Mouse (Mus musculus) urinary bladder, postnatal 25 days (tissue): ENCODE results near the gene AU015836.
"Not testable (repeated sequence)": the region's sequence is repeated elsewhere in the genome, so short reads cannot be mapped to it uniquely, and the experiment has no call there.

Experiments
- DNase-seq: peaks from one replicate; pipeline ENCODE4 v3.0.0; 2022; ENCODE audit warnings: low spot score

The AU015836 gene

GRCm38 (mm10) chrX:93968444-93968843 is at the start of gene AU015836:
AU015836 (plus strand) TSS chrX:93968659.
- DNase-seq = no peak

- no peak for DNase-seq
Observed at GRCm38 (mm10) chrX:93919017-93919416, 49.4 kb upstream of the AU015836 start.

GRCm38 (mm10) chrX:93928379-93928778 is 40.1 kb upstream of the AU015836 start:
- DNase-seq = no peak

GRCm38 (mm10) chrX:93928794-93929193 is 39.7 kb upstream of the AU015836 start:
- no peak for DNase-seq

GRCm38 (mm10) chrX:93931694-93932093 is 36.8 kb upstream of the AU015836 start:
- no peak for DNase-seq

- DNase-seq = no peak
Observed at GRCm38 (mm10) chrX:93956727-93957126, 11.7 kb upstream of the AU015836 start.

GRCm38 (mm10) chrX:93958502-93958901 is 10.0 kb upstream of the AU015836 start:
- no peak for DNase-seq

GRCm38 (mm10) chrX:93980341-93980740 is 11.9 kb downstream of the AU015836 start:
- no peak for DNase-seq

GRCm38 (mm10) chrX:93982193-93982592 is 13.7 kb downstream of the AU015836 start:
- DNase-seq = no peak

- not testable (repeated sequence) for DNase-seq
Observed at GRCm38 (mm10) chrX:93985096-93985495, 16.6 kb downstream of the AU015836 start.

GRCm38 (mm10) chrX:94006991-94007390 is 38.5 kb downstream of the AU015836 start:
- no peak for DNase-seq

- no peak for DNase-seq
Observed at GRCm38 (mm10) chrX:94009442-94009841, 41.0 kb downstream of the AU015836 start.

GRCm38 (mm10) chrX:94011656-94012173 is 43.3 kb downstream of the AU015836 start:
- DNase-seq = no peak

GRCm38 (mm10) chrX:94012479-94013167 is 44.2 kb downstream of the AU015836 start:
- DNase-seq = no peak

GRCm38 (mm10) chrX:94016891-94017290 is 48.4 kb downstream of the AU015836 start:
- DNase-seq = no peak

GRCm38 (mm10) chrX:94022264-94022874 is 53.9 kb downstream of the AU015836 start:
- DNase-seq = no peak
